Mouse (Mus musculus) retina, postnatal 1 day (tissue): ENCODE measurements around the gene Rnasek.

Experiments
- DNase-seq: peaks from one replicate; pipeline ENCODE4 v3.0.0-alpha.2; 2012

Rnasek gene

GRCm38 (mm10) chr11:70239541-70240279 lies at the start of gene Rnasek, which contains the start of gene Gm21988:
Gene Rnasek (minus strand): TSS chr11:70239842.
Gene Gm21988 (minus strand): TSS chr11:70239830.
- DNase-seq = peak; percentile 93

GRCm38 (mm10) chr11:70289236-70289635 lies 49.6 kb upstream of the Rnasek start:
- DNase-seq = no peak

DNA sequence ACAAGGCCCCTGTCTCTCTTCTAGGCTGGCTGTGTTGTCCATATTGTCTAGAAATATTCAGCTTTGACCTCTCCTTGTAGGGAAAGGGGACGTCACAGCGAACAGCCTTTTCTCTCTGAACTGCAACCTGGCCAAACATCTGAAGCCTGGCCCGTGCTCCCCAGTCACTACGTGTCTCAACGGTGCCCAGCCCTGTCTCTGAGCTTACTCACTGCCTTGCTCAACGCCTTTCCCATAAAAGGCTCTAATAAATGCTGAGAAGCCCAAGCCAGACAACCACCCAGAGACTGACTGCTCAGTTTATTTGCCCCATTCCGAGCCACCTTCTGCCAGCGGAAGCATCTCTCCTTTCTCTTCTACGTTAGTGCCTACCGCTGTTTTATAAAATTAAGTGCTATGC lies 48.5 kb upstream of the Rnasek start:
- DNase-seq = no peak

DNA sequence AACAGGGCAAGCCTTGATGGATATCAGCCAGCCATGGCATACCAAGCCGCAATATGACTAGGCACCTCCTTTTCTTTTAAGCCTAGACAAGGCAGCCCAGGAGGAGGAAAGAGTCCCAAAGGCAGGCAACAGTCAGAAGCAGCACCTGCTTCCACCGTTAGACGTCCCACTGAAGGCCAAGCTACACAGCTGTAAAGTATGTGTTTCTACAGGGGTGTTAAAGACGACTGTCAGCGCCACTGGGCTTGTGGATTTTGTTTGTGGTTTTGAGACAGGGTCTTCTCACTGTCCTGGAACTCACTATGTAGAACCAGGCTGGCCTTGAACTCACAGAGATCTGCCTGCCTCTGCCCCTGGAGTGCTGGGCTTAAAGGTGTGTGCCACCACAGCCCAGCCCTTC lies 46.0 kb upstream of the Rnasek start:
- no peak for DNase-seq

DNA sequence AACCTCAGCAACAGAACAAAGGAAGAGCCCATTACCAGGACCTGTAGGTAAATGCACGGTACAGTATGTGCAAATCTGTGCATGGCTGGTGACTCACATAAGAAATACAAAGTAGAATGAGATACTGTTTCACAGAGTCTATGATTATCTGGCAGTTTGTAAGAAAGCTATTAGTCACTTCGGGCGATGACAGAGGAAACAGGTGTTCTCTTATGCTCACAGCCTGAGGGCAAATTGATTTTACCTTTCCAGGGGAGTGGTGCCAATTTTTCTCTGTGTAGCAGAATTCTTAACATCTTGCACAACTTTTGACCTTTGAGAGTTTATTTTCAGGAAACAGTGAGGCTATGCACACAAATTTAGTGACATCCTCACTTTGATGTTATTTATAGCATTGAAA lies 45.1 kb upstream of the Rnasek start:
- DNase-seq = no peak

- no peak for DNase-seq
Measured at GRCm38 (mm10) chr11:70283666-70284065, 44.0 kb upstream of the Rnasek start.

GRCm38 (mm10) chr11:70280441-70280840 lies 40.8 kb upstream of the Rnasek start:
- no peak for DNase-seq

DNA sequence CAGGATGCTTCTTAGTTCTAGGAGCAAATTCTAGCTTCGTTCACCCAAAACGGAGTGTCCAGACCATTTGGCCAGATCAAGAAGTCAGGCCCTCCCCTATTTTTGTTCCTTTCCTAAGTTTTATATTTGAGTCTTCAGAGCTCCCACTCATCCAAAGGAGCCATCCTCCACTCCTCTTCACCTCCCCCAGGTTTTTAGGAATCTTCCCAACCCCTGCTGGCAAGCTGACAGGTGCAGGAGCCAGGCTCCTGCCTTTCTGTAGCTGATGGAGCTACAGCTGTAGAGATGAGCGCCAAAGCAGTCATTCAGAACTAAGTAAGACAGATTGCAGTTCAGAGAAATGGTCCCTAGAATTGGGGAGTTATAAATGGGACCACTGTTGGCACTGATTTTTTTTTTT lies 39.3 kb upstream of the Rnasek start:
- DNase-seq = no peak

- no peak for DNase-seq
Measured at GRCm38 (mm10) chr11:70271641-70272040, 32.0 kb upstream of the Rnasek start.

DNA sequence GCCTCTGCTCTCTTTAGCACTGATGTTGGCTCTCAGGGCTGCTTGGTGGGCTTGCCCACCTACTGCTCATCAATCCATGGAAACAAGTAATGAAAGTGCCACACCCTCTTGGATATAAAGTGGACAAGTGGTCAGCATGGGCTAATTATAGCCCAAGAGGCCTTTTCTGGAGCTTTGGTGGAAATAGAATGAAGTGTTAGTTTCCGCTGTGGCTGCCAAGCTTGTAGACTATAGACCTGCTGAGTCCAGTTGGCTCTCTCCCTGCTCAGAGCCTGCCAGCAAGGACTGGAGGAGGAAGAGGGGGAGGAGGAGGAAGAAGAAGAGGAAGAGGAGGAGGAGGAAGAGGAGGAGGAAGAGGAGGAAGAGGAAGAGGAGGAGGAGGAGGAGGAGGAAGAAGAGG lies 26.8 kb upstream of the Rnasek start:
- DNase-seq = no peak

DNA sequence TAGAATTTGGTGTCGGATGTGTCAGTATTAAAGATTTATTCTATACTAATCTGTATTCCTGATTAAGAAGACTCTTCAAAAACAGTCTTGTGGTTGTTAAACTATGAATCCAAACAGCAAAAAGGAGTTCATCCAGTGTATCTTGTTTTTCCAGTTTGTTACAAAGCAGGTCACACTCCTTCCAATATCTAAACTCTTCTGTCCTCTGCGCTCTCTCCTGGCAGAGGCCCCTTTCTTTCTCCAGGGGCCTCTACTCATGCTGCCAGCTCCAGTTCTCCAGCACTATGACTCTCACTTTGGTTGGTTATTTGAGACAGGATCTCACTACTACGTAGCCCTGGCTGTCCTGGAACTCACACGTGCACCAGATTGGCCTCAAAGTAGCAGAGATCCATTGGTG lies 26.2 kb upstream of the Rnasek start:
- no peak for DNase-seq

- no peak for DNase-seq
Measured at GRCm38 (mm10) chr11:70265252-70265651, 25.6 kb upstream of the Rnasek start.

- no peak for DNase-seq
Measured at GRCm38 (mm10) chr11:70259035-70259434, 19.4 kb upstream of the Rnasek start.

DNA sequence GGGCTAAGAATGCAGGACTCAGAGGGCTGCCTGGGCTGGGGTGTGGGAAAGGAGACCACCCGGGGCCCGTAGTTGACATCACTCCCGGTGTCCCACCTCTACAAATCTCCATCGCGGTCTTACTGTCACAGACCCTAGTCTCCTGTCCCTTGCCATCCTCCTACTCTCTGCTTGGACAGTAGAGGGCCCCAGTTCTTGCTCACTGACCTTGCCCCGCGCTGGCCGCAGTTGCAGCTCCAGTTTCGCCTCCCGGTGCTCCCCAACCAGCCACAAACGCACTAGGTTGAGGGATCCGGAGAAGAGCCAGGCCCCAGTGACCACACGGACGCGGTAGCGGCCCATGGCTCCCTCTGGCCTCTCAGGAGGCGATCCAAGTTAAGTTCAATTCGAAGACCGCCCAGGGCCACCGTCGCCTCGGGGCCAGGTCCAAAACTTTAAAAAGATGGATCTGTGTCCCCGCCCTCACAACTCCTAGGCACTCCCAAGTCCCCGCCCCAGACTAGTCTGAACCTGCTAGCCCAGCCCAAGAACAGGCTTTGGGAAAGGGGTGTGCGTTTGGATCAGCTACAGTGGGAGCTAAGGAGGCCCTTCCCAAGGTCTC lies 15.4 kb upstream of the Rnasek start, which contains the start of gene Alox12:
Gene Alox12 (minus strand): TSS at position 423 of the 601 bp plus-strand sequence.
- peak; percentile 48 for DNase-seq

- peak; percentile 11 for DNase-seq
Measured at GRCm38 (mm10) chr11:70254337-70254736, 14.7 kb upstream of the Rnasek start.

GRCm38 (mm10) chr11:70251853-70252252 lies 12.2 kb upstream of the Rnasek start:
- no peak for DNase-seq

DNA sequence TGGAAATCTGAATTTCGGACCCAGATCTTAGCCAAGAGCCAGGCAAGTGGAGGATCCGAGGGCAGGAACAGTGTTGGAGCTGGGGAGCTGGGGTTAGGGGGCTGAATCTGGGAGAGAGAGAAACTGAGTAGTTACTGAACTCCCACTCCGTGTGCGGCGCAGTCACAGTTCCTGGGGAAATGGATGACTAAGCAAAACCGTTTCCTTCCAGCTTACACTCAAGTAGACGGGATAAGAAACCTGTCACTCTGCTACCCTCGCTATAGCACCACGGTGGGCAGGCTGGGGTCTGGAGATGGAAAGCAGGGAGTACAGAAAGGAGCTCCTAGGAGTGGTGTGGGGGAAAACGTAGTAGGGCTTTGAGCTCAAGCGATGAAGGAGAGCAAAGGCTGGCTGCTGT lies 10.5 kb upstream of the Rnasek start:
- no peak for DNase-seq

DNA sequence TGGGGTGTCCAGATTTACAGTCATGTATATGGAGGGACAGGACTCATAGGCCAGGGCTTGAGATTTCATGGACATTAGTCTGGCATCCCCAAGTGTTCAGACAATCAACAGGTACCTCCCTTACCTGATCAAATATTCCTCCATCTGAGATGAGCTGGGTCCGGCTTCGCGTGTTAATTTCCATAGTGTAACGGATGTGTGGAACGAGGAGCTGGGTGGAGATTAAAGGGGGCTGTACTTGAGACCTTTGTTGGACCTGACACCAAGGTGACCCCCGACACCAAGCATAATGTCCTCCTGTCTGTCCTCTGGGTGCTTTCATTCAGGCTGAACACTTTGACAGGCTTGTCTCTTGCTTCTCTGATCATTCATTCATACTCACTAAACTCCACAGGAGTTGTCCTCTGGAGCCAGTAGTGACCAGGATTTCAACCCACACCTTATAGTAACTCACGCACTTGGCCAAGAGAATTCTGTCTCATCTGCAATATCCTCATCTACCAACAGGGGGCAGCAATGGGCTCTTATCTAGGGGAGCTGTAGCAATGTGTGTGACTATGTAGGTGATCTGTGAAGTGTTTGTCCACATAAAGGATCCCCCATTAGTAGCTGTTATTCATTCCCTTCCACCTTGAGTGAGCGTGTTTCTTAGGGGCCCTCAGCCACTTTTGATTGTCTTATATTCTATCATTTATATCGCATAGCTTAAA lies 7.6 kb upstream of the Rnasek start:
- DNase-seq = peak; percentile 80

GRCm38 (mm10) chr11:70242591-70242990 lies 2.9 kb upstream of the Rnasek start:
- no peak for DNase-seq

GRCm38 (mm10) chr11:70238591-70239440 lies 826 bp downstream of the Rnasek start:
- peak; percentile 18 for DNase-seq

GRCm38 (mm10) chr11:70237457-70238167 lies 2.0 kb downstream of the Rnasek start, which contains the start of gene 0610010K14Rik:
Gene 0610010K14Rik (minus strand): TSS chr11:70237914.
- peak; percentile 99 for DNase-seq

GRCm38 (mm10) chr11:70236717-70237116 lies 2.9 kb downstream of the Rnasek start:
- DNase-seq = no peak
